Mouse (Mus musculus): ENCODE measurements around the gene Ighmbp2. TPM values are rescaled to one million over a fixed set of nuclear protein-coding genes. Genes with fewer than 3 reads are reported as not detected.

The Ighmbp2 gene
- total RNA-seq, 2 experiments from 2014 or later, result 10.1 to 10.3 TPM

Small RNA genes lying within 50 kb of the gene (microRNA-seq; reads per million reads assigned to microRNA genes)
- gene Mir6984, result 0.90 to 1.4 reads per million in 2 experiments

Other genes with a start within 250 kb of the Ighmbp2 start
- 10 to 100 TPM; 52.2 to 57.4 TPM for gene Mrpl21, start 116 bp downstream of the Ighmbp2 start, total RNA-seq (2021)
- 10 to 100 TPM; 29.1 to 34.5 TPM for gene Cpt1a, start 39.3 kb upstream of the Ighmbp2 start, total RNA-seq (2021)
- under 1 TPM; 0.25 to 0.52 TPM for gene Tesmin, start 105.8 kb upstream of the Ighmbp2 start, total RNA-seq (2021)
- gene Gal, start 131.5 kb upstream of the Ighmbp2 start, total RNA-seq (2021), result 1 to 10 TPM; 3.8 to 5.1 TPM

All from layer of hippocampus, postnatal 14 days (tissue).